Comparison of ENCODE assay signal across 24 mouse cellular contexts in the genomic region with DNA sequence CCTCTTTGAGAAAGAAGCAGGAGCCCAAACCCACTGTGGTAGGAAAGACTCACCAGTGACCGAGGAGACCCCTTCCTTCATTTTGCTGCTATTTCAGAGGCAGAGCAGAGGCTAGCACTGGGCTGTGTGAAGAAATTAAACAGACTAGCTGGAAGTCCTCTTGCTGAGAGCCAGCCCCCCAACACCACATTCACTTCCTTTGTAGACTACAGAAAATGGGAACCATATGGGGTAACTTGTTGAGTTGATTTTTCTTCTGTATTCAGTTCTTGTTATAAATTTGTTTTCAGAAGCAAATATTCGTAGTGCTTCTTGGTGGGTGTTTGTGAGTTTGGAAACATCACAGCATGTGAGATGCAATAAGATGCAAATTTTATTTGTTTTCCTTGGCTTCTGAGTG.
A peak's percentile ranks its signal among the peaks of the same experiment; 100 is the strongest.
DNase-seq lines count a peak whose midpoint lies in the region; ATAC-seq lines count a peak whose summit lies in the region.
"Had no signal": no experiment of that assay in that cellular context is flagged by ENCODE, and none has a peak within 500 bp of the region (broad histone marks: within the 10 kb centered on the region; RNA-seq: fewer than 3 reads in every experiment).

No protein-coding gene starts in this region.

- H3K9me3 ChIP-seq in lung, embryonic 16.5 days (ENCODE audit: control insufficient read depth, low read length) = no peaks in the 10 kb centered on the region
- H3K9me3 ChIP-seq in midbrain, embryonic 11.5 days (ENCODE audit: control insufficient read depth, low read length) = no peaks in the 10 kb centered on the region
- H3K9me3 ChIP-seq: forebrain, embryonic 12.5 days; hindbrain, embryonic 10.5 days had no signal

- H3K4me3 ChIP-seq in lung, embryonic 16.5 days (ENCODE audit: low read length) = no peak overlapping the region
- H3K4me3 ChIP-seq in midbrain, embryonic 11.5 days (ENCODE audit: low read depth, low read length) = no peak overlapping the region
- H3K4me3 ChIP-seq: forebrain, embryonic 12.5 days; heart, adult 2 months; heart, embryonic 15.5 days; hindbrain, embryonic 10.5 days had no signal

- no peak overlapping the region for H3K4me2 ChIP-seq in lung, embryonic 16.5 days (ENCODE audit: low read depth, low read length)
- H3K4me2 ChIP-seq in midbrain, embryonic 11.5 days = no peak overlapping the region
- H3K4me2 ChIP-seq: forebrain, embryonic 12.5 days; heart, embryonic 11.5 days; heart, embryonic 15.5 days; hindbrain, embryonic 14.5 days had no signal

- no peaks in the 10 kb centered on the region for H3K4me1 ChIP-seq in lung, embryonic 16.5 days (replicated peaks; ENCODE audit: control insufficient read depth, insufficient read depth, low read length)
- H3K4me1 ChIP-seq in midbrain, embryonic 11.5 days (ENCODE audit: control insufficient read depth, insufficient read depth, low read length) = peaks cover 8% of the 10 kb centered on the region; the same call in 1 of the 2 replicates
- H3K4me1 ChIP-seq: heart, embryonic 15.5 days had no signal

- 59% methylated on average over 2 of the region's 2 CpGs for WGBS in lung, embryonic 16.5 days
- WGBS in midbrain, embryonic 11.5 days = 77% methylated on average over 2 of the region's 2 CpGs

- H3K27me3 ChIP-seq in lung, embryonic 16.5 days (ENCODE audit: control insufficient read depth, insufficient read depth, low read depth, low read length) = no peaks in the 10 kb centered on the region
- no peaks in the 10 kb centered on the region for H3K27me3 ChIP-seq in midbrain, embryonic 11.5 days (ENCODE audit: control insufficient read depth, insufficient read depth, low read length)
- H3K27me3 ChIP-seq: forebrain, embryonic 12.5 days; heart, embryonic 15.5 days had no signal

- no peaks in the 10 kb centered on the region for H3K36me3 ChIP-seq in lung, embryonic 16.5 days (ENCODE audit: control insufficient read depth, insufficient read depth, low read length)
- no peaks in the 10 kb centered on the region for H3K36me3 ChIP-seq in midbrain, embryonic 11.5 days (ENCODE audit: control insufficient read depth, insufficient read depth, low read length)
- H3K36me3 ChIP-seq: forebrain, embryonic 12.5 days; G1E; heart, embryonic 15.5 days; hindbrain, embryonic 10.5 days had no signal

- peak overlapping the region; percentile 12; the same call in 1 of the 2 replicates for H3K27ac ChIP-seq in lung, embryonic 16.5 days (ENCODE audit: low read length)
- H3K27ac ChIP-seq in midbrain, embryonic 11.5 days (ENCODE audit: low read depth, low read length) = no peak overlapping the region
- H3K27ac ChIP-seq: forebrain, embryonic 12.5 days; heart, adult 2 months; heart, embryonic 15.5 days; hindbrain, embryonic 10.5 days; hindbrain, embryonic 14.5 days had no signal

- no peak overlapping the region for H3K9ac ChIP-seq in lung, embryonic 16.5 days (ENCODE audit: low read length)
- no peak overlapping the region for H3K9ac ChIP-seq in midbrain, embryonic 11.5 days (ENCODE audit: low read length)
- H3K9ac ChIP-seq: forebrain, embryonic 12.5 days; heart, embryonic 15.5 days; hindbrain, embryonic 14.5 days had no signal

- ATAC-seq in lung, embryonic 16.5 days (ENCODE audit: low read depth) = peak; percentile 43; the same call in 1 of the 2 replicates
- peak; percentile 80 for ATAC-seq in granulocyte monocyte progenitor cell, adult 5-6 weeks (replicated peaks; ENCODE audit: poor library complexity, severe bottlenecking)
- ATAC-seq in megakaryocyte progenitor cell, adult 5-6 weeks (replicated peaks; ENCODE audit: poor library complexity) = peak; percentile 71
- no peak for ATAC-seq in midbrain, embryonic 11.5 days (ENCODE audit: low FRiP score)
- ATAC-seq: CD4-positive, CD25-positive, alpha-beta regulatory T cell, adult 4 months; forebrain, embryonic 16.5 days; intestine, embryonic 16.5 days had no signal

- DNase-seq in embryo, embryonic 10.5 days (ENCODE audit: low spot score) = peak; percentile 26
- DNase-seq in embryo, embryonic 10 days (ENCODE audit: low spot score) = no peak
- no peak for DNase-seq in lung, postnatal 36 days
- no peak for DNase-seq in midbrain, embryonic 11.5 days (ENCODE audit: low spot score, missing footprints)
- DNase-seq in layer of hippocampus, adult 11-12 months (ENCODE audit: low spot score) = no peak
- DNase-seq: adrenal gland, adult 8-10 months; adrenal gland, postnatal 36 days; B cell, adult 2 months; cerebellum, adult 8-10 months; cerebellum, postnatal 14 days; gastrocnemius, postnatal 36 days; heart, adult 2 months had no signal
